Mouse (Mus musculus) midbrain, embryonic 15.5 days (tissue): ENCODE data around the gene Cda. TPM values are rescaled to one million over a fixed set of nuclear protein-coding genes. Genes with fewer than 3 reads are reported as not detected.

Experiments used
- ATAC-seq: fragments of 200-750 bp; cut with Nextera tagmentation; replicated peaks from 2 replicates; pipeline ENCODE4 v1.8.0; 2017; ENCODE audit warnings: moderate TSS enrichment
- H3K27ac ChIP-seq: fragments of 300-500 bp; sonication (generic); 2 replicates; pipeline ENCODE4 v1.5.1; 2015; ENCODE audit warnings: mild to moderate bottlenecking, inconsistent platforms
- H3K27me3 ChIP-seq: fragments of 300-500 bp; sonication (generic); replicated peaks from 2 replicates; pipeline ENCODE4 v1.6.1; 2015; ENCODE audit warnings: inconsistent platforms
- H3K36me3 ChIP-seq: fragments of 300-500 bp; sonication (generic); replicated peaks from 2 replicates; pipeline ENCODE4 v1.6.1; 2015; ENCODE audit warnings: inconsistent platforms
- H3K4me1 ChIP-seq: fragments of 300-500 bp; sonication (generic); 2 replicates; pipeline ENCODE4 v1.6.1; 2015; ENCODE audit warnings: inconsistent platforms
- H3K4me2 ChIP-seq: fragments of 300-500 bp; sonication (generic); 2 replicates; pipeline ENCODE4 v1.6.1; 2015; ENCODE audit warnings: inconsistent platforms, mild to moderate bottlenecking, moderate library complexity
- H3K4me3 ChIP-seq: fragments of 300-500 bp; sonication (generic); 2 replicates; pipeline ENCODE4 v1.5.1; 2015; ENCODE audit warnings: mild to moderate bottlenecking, inconsistent platforms
- H3K9ac ChIP-seq: fragments of 300-500 bp; sonication (generic); 2 replicates; pipeline ENCODE4 v1.6.1; 2015; ENCODE audit warnings: mild to moderate bottlenecking, inconsistent platforms
- H3K9me3 ChIP-seq: fragments of 300-500 bp; sonication (generic); 2 replicates; pipeline ENCODE4 v1.6.1; 2016; ENCODE audit warnings: inconsistent platforms
- WGBS: fragments of 180-500 bp; shearing (Covaris S2); methylation state at CpG from one replicate; pipeline ENCODE4 v1.1.7; 2015; ENCODE audit warnings: mixed read lengths; 5-methylcytosine and 5-hydroxymethylcytosine counted together
- microRNA-seq: library from miRNA; unstranded; fragments of <30 nt; microRNA quantifications from one replicate; pipeline ENCODE4, GENCODE M21; 2016
- polyA plus RNA-seq: library from polyadenylated mRNA; unstranded; fragments of >200 nt; fragmentation: Nextera tagmentation; extraction: Ambion mirVana; gene quantifications from 2 replicates; pipeline ENCODE4 v1.2.1, GENCODE M21; 2015

Cda gene
- polyA plus RNA-seq, 1 experiment from 2014 or later, result 4.6 TPM

DNA sequence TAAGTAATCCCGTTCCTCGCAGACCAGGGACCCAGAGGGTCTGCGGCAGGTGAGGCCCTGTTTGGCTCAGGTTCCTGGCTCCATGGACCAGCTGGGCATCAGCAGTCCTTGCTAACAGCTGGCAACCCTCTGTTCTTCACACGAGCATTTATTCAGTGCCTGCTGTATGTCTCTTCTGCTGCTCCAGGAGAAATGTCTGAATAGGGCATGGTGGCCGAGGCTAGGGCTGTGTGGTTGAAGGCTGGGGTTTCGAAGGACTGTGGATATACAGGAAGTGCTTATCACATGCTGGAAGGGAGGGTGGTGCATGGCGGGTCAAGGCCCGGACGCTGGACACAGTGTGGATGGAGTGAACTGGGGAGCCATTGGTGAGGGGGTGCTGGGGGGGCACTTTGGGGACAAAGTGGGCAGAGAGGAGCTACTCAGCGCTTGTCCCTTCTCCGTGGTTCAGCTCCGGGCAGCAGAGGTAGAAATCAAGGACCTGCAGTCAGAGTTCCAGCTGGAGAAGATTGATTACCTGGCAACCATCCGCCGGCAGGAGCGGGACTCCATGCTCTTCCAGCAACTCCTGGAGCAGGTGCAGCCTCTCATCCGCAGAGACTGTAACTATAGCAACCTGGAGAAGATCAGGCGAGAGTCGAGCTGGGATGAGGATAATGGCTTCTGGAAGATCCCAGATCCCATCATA, 74.4 kb downstream of the Cda start:
- H3K4me2 ChIP-seq, result 0 out of 2 replicates have a peak overlapping the region, but pooled peaks have one; percentile 15
- no peaks in the 10 kb centered on the region for H3K36me3 ChIP-seq
- ATAC-seq, result peak; percentile 83
- peaks cover 5% of the 10 kb centered on the region; the same call in 1 of the 2 replicates for H3K4me1 ChIP-seq
- no peaks in the 10 kb centered on the region for H3K9me3 ChIP-seq
- H3K27me3 ChIP-seq, result no peaks in the 10 kb centered on the region
- H3K27ac ChIP-seq, result peak overlapping the region; percentile 84
- H3K4me3 ChIP-seq, result no peak overlapping the region
- no peak overlapping the region for H3K9ac ChIP-seq
- WGBS, result 69% methylated on average over 18 of the region's 18 CpGs

DNA sequence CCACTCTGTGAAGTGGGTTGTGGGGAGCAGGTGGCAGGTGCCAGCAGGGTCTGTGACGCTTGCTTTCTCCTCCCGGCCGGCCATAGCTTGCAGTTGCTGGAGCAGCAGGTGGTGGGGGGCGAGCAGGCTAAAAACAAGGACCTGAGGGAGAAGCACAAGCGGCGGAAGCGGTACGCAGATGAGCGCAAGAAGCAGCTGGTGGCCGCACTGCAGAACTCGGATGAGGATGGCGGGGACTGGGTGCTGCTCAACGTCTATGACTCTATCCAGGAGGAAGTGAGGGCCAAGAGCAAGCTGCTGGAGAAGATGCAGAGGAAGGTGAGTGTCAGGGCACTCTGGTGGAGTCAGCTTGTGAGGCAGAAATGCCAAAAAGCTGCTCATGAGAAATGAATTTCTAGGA, 75.8 kb downstream of the Cda start:
- H3K27ac ChIP-seq, result no peak overlapping the region
- H3K36me3 ChIP-seq, result no peaks in the 10 kb centered on the region
- no peaks in the 10 kb centered on the region for H3K27me3 ChIP-seq
- ATAC-seq, result no peak
- WGBS, result 89% methylated on average over 13 of the region's 13 CpGs
- H3K4me3 ChIP-seq, result no peak overlapping the region
- no peaks in the 10 kb centered on the region for H3K9me3 ChIP-seq
- no peak overlapping the region for H3K9ac ChIP-seq
- peaks cover 5% of the 10 kb centered on the region; the same call in 1 of the 2 replicates for H3K4me1 ChIP-seq
- no peak overlapping the region for H3K4me2 ChIP-seq

DNA sequence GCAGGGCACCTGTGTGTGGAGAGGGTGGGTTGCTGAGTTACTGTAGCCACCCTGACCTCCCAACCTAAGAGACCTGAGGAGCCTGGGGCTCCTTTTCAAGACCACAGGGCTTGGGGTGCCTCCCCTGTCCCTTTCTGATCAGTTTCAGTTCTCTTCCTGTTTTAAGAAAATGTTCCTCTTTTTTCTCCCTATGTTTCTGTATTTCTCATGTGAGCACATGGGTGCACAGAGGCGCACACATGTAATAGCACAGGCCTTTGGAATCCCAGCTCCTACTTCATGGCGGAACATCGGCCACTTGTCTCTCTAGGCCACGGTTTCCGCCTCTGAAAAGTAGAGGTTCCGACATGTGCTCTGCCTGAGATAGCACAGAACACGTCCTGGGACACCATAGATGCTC, 79.1 kb downstream of the Cda start:
- Histone ChIP-seq H3K4me3 (no peak overlapping the region), H3K36me3 (no peaks in the 10 kb centered on the region), H3K27ac (no peak overlapping the region), H3K9me3 (no peaks in the 10 kb centered on the region), H3K9ac (no peak overlapping the region), H3K4me2 (no peak overlapping the region), H3K27me3 (no peaks in the 10 kb centered on the region), H3K4me1 (peaks cover 5% of the 10 kb centered on the region; the same call in 1 of the 2 replicates)
- ATAC-seq, result no peak
- WGBS, result 82% methylated on average over 7 of the region's 7 CpGs

Small RNA genes lying within 50 kb of the gene (microRNA-seq; reads per million reads assigned to microRNA genes)
- not detected for gene Gm27646
- gene Mir7019, result 1.3 reads per million

Other genes starting within 250 kb of the Cda start
- 205 and 219 TPM in 2 replicates for gene Hp1bp3, start 151.7 kb downstream of the Cda start, polyA plus RNA-seq
- 17.0 and 17.4 TPM in 2 replicates for gene Sh2d5, start 117.6 kb downstream of the Cda start, polyA plus RNA-seq
- 2.8 and 3.8 TPM in 2 replicates for gene Kif17, start 117.6 kb downstream of the Cda start, polyA plus RNA-seq
- 203 and 212 TPM in 2 replicates for gene Ddost, start 63.3 kb downstream of the Cda start, polyA plus RNA-seq
- gene Pink1, start 41.7 kb downstream of the Cda start, polyA plus RNA-seq, result 105 and 113 TPM in 2 replicates
- gene Fam43b, start 28.5 kb upstream of the Cda start, polyA plus RNA-seq, result 9.1 and 11.1 TPM in 2 replicates
- 18.5 and 21.5 TPM in 2 replicates for gene Mul1, start 66.7 kb upstream of the Cda start, polyA plus RNA-seq
- gene Camk2n1, start 86.3 kb upstream of the Cda start, polyA plus RNA-seq, result 14.8 and 15.7 TPM in 2 replicates